Mouse (Mus musculus): Measurements from ENCODE around the gene Lsr. TPM values are rescaled to one million over a fixed set of nuclear protein-coding genes. Genes with fewer than 3 reads are reported as not detected.
"Not testable (repeated sequence)": the region's sequence is repeated elsewhere in the genome, so short reads cannot be mapped to it uniquely, and the experiment has no call there.

Gene Lsr
- polyA plus RNA-seq, 1 experiment from 2014 or later, result 13.1 TPM

DNA sequence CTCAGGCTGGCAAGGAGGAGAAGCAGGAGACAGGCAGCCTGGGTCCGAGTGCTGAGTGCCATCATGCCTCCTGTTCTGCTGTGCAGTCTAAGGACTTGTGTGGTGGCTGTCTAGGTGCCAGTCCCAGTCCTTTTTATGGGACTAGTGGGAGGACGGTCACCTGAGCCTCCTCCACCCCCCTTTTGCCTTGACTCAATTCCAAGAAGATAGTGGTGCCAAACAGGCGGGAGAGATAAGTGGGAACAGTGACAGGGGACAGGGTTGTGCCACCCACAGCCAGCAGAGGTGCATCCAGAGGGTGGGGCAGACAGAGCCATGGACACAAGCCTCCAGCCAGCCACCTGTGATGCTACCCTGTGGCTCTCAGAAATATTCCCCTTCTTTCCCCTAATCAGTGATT lies 49.2 kb downstream of the Lsr start:
- Histone ChIP-seq H3K4me2 (no peak overlapping the region), H3K27me3 (ENCODE audit: control insufficient read depth, insufficient read depth, low read length) (no peaks in the 10 kb centered on the region), H3K27ac (ENCODE audit: low read depth, low read length) (no peak overlapping the region), H3K9me3 (ENCODE audit: control insufficient read depth, low read length) (no peaks in the 10 kb centered on the region), H3K9ac (ENCODE audit: low read length) (no peak overlapping the region), H3K36me3 (ENCODE audit: control insufficient read depth, insufficient read depth, low read length) (no peaks in the 10 kb centered on the region), H3K4me3 (ENCODE audit: low read depth, low read length) (no peak overlapping the region), H3K4me1 (ENCODE audit: control insufficient read depth, insufficient read depth, low read length) (no peaks in the 10 kb centered on the region)
- DNase-seq (ENCODE audit: low spot score, missing footprints) (no peak), ATAC-seq (ENCODE audit: low FRiP score) (no peak)
- 79% methylated on average over 3 of the region's 3 CpGs for WGBS

- WGBS, result 54% methylated on average over 2 of the region's 3 CpGs
- not testable (repeated sequence) for H3K9ac ChIP-seq (ENCODE audit: low read length)
Measured at GRCm38 (mm10) chr7:30922490-30922889, 50.8 kb downstream of the Lsr start.

GRCm38 (mm10) chr7:30920217-30920616 lies 53.0 kb downstream of the Lsr start:
- no peak for DNase-seq (ENCODE audit: low spot score, missing footprints)
- 0 out of 2 replicates have a peak, but pooled peaks cover 2% of the 10 kb centered on the region for H3K4me1 ChIP-seq (ENCODE audit: control insufficient read depth, insufficient read depth, low read length)
- WGBS, result 71% methylated on average over 3 of the region's 3 CpGs
- no peak overlapping the region for H3K4me2 ChIP-seq
- no peak for ATAC-seq (ENCODE audit: low FRiP score)
- no peak overlapping the region for H3K9ac ChIP-seq (ENCODE audit: low read length)
- H3K36me3 ChIP-seq (ENCODE audit: control insufficient read depth, insufficient read depth, low read length), result no peaks in the 10 kb centered on the region
- H3K4me3 ChIP-seq (ENCODE audit: low read depth, low read length), result no peak overlapping the region
- H3K27me3 ChIP-seq (ENCODE audit: control insufficient read depth, insufficient read depth, low read length), result no peaks in the 10 kb centered on the region
- no peak overlapping the region for H3K27ac ChIP-seq (ENCODE audit: low read depth, low read length)
- H3K9me3 ChIP-seq (ENCODE audit: control insufficient read depth, low read length), result no peaks in the 10 kb centered on the region

More at GRCm38 (mm10) chr7:30922490-30922889, 50.8 kb downstream of the Lsr start:
- not testable (repeated sequence) for H3K36me3 ChIP-seq (ENCODE audit: control insufficient read depth, insufficient read depth, low read length); DNase-seq (ENCODE audit: low spot score, missing footprints); H3K9me3 ChIP-seq (ENCODE audit: control insufficient read depth, low read length); H3K4me2 ChIP-seq; ATAC-seq (ENCODE audit: low FRiP score); H3K27me3 ChIP-seq (ENCODE audit: control insufficient read depth, insufficient read depth, low read length); H3K4me1 ChIP-seq (ENCODE audit: control insufficient read depth, insufficient read depth, low read length); H3K27ac ChIP-seq (ENCODE audit: low read depth, low read length); H3K4me3 ChIP-seq (ENCODE audit: low read depth, low read length)

DNA sequence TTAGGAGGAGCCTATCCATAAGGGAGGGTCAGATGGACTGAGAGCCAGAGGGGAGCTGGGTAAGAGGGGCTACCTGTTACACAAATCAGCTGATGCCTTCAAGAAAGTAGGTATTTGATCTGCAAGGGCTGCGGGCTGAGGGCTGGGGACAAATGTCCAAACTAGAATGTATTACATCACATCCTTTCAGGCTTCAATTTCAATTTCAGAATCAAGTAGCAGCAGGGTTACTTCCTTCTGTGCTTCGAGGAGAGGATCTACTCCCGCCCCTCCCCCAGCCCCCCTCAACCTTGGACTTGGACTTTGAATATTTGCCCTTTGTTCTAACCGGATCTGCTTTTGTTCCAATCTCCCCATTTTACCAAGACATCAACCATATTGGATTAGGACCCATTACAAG lies 56.0 kb downstream of the Lsr start:
- Histone ChIP-seq H3K27ac (ENCODE audit: low read depth, low read length) (no peak overlapping the region), H3K9ac (ENCODE audit: low read length) (no peak overlapping the region), H3K4me2 (no peak overlapping the region), H3K4me1 (ENCODE audit: control insufficient read depth, insufficient read depth, low read length) (0 out of 2 replicates have a peak, but pooled peaks cover 2% of the 10 kb centered on the region), H3K9me3 (ENCODE audit: control insufficient read depth, low read length) (no peaks in the 10 kb centered on the region), H3K36me3 (ENCODE audit: control insufficient read depth, insufficient read depth, low read length) (no peaks in the 10 kb centered on the region), H3K4me3 (ENCODE audit: low read depth, low read length) (no peak overlapping the region), H3K27me3 (ENCODE audit: control insufficient read depth, insufficient read depth, low read length) (no peaks in the 10 kb centered on the region)
- ATAC-seq (ENCODE audit: low FRiP score), result no peak
- no peak for DNase-seq (ENCODE audit: low spot score, missing footprints)
- WGBS, result 57% methylated on average over 4 of the region's 4 CpGs

GRCm38 (mm10) chr7:30916713-30917112 lies 56.6 kb downstream of the Lsr start:
- ATAC-seq (ENCODE audit: low FRiP score) (no peak), DNase-seq (ENCODE audit: low spot score, missing footprints) (no peak)
- no peak overlapping the region for H3K4me2 ChIP-seq
- no peaks in the 10 kb centered on the region for H3K9me3 ChIP-seq (ENCODE audit: control insufficient read depth, low read length)
- H3K9ac ChIP-seq (ENCODE audit: low read length), result no peak overlapping the region
- no peaks in the 10 kb centered on the region for H3K27me3 ChIP-seq (ENCODE audit: control insufficient read depth, insufficient read depth, low read length)
- no peaks in the 10 kb centered on the region for H3K36me3 ChIP-seq (ENCODE audit: control insufficient read depth, insufficient read depth, low read length)
- WGBS, result 21% methylated on average over 6 of the region's 6 CpGs
- H3K4me1 ChIP-seq (ENCODE audit: control insufficient read depth, insufficient read depth, low read length), result 0 out of 2 replicates have a peak, but pooled peaks cover 2% of the 10 kb centered on the region
- no peak overlapping the region for H3K27ac ChIP-seq (ENCODE audit: low read depth, low read length)
- H3K4me3 ChIP-seq (ENCODE audit: low read depth, low read length), result no peak overlapping the region

- Histone ChIP-seq H3K27ac (ENCODE audit: low read depth, low read length) (no peak within 1 kb of the TSS), H3K9me3 (ENCODE audit: control insufficient read depth, low read length) (no peaks in the 10 kb centered on the region), H3K4me1 (ENCODE audit: control insufficient read depth, insufficient read depth, low read length) (0 out of 2 replicates have a peak, but pooled peaks cover 2% of the 10 kb centered on the region), H3K36me3 (ENCODE audit: control insufficient read depth, insufficient read depth, low read length) (no peaks in the 10 kb centered on the region), H3K4me3 (ENCODE audit: low read depth, low read length) (no peak within 1 kb of the TSS), H3K9ac (ENCODE audit: low read length) (no peak within 1 kb of the TSS), H3K27me3 (ENCODE audit: control insufficient read depth, insufficient read depth, low read length) (no peaks in the 10 kb centered on the region), H3K4me2 (no peak within 1 kb of the TSS)
- WGBS, result 78% methylated on average over 8 of the region's 8 CpGs
- DNase-seq (ENCODE audit: low spot score, missing footprints) (no peak), ATAC-seq (ENCODE audit: low FRiP score) (no peak)
Measured at GRCm38 (mm10) chr7:30914732-30915131, 58.5 kb downstream of the Lsr start, which contains the start of gene Mag. TSS of gene Mag (minus strand) at chr7:30914873.

DNA sequence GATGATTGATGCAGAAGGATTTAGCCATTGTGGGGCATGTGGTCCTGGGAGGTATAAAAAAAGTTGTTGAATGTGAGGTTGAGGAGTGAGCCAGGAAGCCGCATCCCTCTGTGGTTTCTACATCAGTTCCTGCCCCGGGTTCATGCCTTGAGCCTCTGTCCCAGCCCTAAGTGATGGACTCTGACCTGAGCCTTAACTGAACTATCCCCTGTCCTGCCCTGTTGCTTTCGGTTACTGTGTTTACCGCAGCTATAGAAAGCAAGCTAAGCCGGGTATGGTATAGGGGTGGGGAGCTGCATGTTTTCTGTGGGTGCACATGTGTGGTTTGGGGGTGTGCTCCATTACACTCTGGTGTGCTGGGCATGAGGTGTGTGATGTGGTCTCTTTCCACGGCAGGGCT lies 63.5 kb downstream of the Lsr start:
- Histone ChIP-seq H3K36me3 (ENCODE audit: control insufficient read depth, insufficient read depth, low read length) (no peaks in the 10 kb centered on the region), H3K4me3 (ENCODE audit: low read depth, low read length) (no peak overlapping the region), H3K4me1 (ENCODE audit: control insufficient read depth, insufficient read depth, low read length) (0 out of 2 replicates have a peak, but pooled peaks cover 5% of the 10 kb centered on the region), H3K27me3 (ENCODE audit: control insufficient read depth, insufficient read depth, low read length) (no peaks in the 10 kb centered on the region), H3K9me3 (ENCODE audit: control insufficient read depth, low read length) (no peaks in the 10 kb centered on the region), H3K9ac (ENCODE audit: low read length) (no peak overlapping the region), H3K4me2 (no peak overlapping the region), H3K27ac (ENCODE audit: low read depth, low read length) (no peak overlapping the region)
- 76% methylated on average over 6 of the region's 6 CpGs for WGBS
- no peak for ATAC-seq (ENCODE audit: low FRiP score)
- DNase-seq (ENCODE audit: low spot score, missing footprints), result no peak

- H3K9me3 ChIP-seq (ENCODE audit: control insufficient read depth, low read length), result no peaks in the 10 kb centered on the region
- 27% methylated on average over 17 of the region's 17 CpGs for WGBS
- 0 out of 2 replicates have a peak, but pooled peaks cover 5% of the 10 kb centered on the region for H3K4me1 ChIP-seq (ENCODE audit: control insufficient read depth, insufficient read depth, low read length)
- H3K27ac ChIP-seq (ENCODE audit: low read depth, low read length), result no peak overlapping the region
- no peaks in the 10 kb centered on the region for H3K27me3 ChIP-seq (ENCODE audit: control insufficient read depth, insufficient read depth, low read length)
- H3K9ac ChIP-seq (ENCODE audit: low read length), result no peak overlapping the region
- H3K4me3 ChIP-seq (ENCODE audit: low read depth, low read length), result peak overlapping the region; percentile 23; the same call in 1 of the 2 replicates
- H3K36me3 ChIP-seq (ENCODE audit: control insufficient read depth, insufficient read depth, low read length), result no peaks in the 10 kb centered on the region
- peak overlapping the region; percentile 44 for H3K4me2 ChIP-seq
- ATAC-seq (ENCODE audit: low FRiP score) (peak; percentile 6), DNase-seq (ENCODE audit: low spot score, missing footprints) (no peak)
Measured at GRCm38 (mm10) chr7:30908992-30909431, 64.3 kb downstream of the Lsr start.

DNA sequence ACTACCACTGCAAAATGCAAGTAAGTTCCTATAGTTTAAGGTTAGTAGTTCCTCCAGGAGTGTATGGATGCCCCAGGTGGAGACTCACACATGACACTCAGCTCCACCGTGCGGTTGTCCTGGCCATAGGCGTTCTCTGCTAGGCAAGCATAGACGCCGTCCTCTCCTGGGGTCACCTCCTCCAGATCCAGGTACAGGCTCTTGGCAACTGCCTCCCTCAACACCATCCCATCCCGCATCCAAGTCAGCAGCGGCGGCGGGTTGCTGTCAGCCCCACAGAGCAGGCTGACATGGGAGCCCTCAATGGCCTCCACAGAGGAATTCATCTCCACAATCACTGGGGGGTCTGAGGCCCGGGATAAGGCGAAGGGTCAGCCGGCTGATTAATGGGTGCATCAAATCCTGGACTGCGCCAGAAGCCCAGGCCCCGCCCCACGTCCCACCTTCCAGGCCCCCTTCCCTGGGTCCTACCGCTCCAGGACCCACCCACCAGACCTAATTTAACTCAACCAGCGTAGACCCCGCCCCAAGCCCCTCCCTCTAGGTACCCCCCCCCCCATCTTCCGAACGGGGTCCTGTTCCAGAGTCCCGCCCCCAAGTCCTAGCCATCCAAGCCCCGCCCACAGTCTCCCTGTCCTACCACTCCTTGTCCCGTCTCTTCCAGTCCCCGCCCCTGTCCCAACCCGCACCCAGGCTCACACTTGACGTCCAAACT lies 64.8 kb downstream of the Lsr start:
- Histone ChIP-seq H3K9me3 (ENCODE audit: control insufficient read depth, low read length) (no peaks in the 10 kb centered on the region), H3K36me3 (ENCODE audit: control insufficient read depth, insufficient read depth, low read length) (no peaks in the 10 kb centered on the region), H3K27me3 (ENCODE audit: control insufficient read depth, insufficient read depth, low read length) (no peaks in the 10 kb centered on the region), H3K9ac (ENCODE audit: low read length) (peak overlapping the region; percentile 10; the same call in 1 of the 2 replicates), H3K4me2 (peak overlapping the region; percentile 44), H3K27ac (ENCODE audit: low read depth, low read length) (no peak overlapping the region), H3K4me3 (ENCODE audit: low read depth, low read length) (peak overlapping the region; percentile 23), H3K4me1 (ENCODE audit: control insufficient read depth, insufficient read depth, low read length) (0 out of 2 replicates have a peak, but pooled peaks cover 5% of the 10 kb centered on the region)
- DNase-seq (ENCODE audit: low spot score, missing footprints) (peak; percentile 90), ATAC-seq (ENCODE audit: low FRiP score) (peak; percentile 77)
- 2% methylated on average over 22 of the region's 26 CpGs for WGBS

All from midbrain, embryonic 11.5 days (tissue).